Mouse (Mus musculus): Measurements from ENCODE around the gene Bcl2.
"Not testable (repeated sequence)": the region's sequence is repeated elsewhere in the genome, so short reads cannot be mapped to it uniquely, and the experiment has no call there.

The Bcl2 gene

GRCm38 (mm10) chr1:106553846-106554802 lies 159.9 kb downstream of the Bcl2 start:
- DNase-seq (ENCODE audit: low spot score), result no peak

- DNase-seq (ENCODE audit: low spot score), result no peak
These were observed 161.2 kb downstream of the Bcl2 start for GRCm38 (mm10) chr1:106552856-106553255.

DNA sequence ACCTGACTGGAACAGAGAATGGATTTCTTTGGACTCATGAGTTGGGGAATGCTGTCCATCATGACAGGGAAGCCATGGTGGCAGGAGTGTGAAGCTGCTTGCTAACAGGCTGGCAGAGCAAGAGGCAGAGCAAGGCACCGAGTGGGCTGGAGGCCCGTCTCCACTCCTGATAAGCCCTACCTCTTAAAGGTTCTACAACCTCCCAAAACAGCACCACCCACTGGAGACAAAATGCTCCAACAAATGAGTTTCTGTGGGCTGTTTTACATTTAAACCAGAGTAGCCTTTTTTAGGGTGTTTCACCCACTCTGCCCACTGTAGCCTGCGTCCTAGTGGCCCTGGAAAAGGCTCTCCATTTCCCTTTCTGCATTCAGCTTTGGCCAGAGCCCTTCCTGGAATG lies 163.5 kb downstream of the Bcl2 start:
- no peak for DNase-seq (ENCODE audit: low spot score)

DNA sequence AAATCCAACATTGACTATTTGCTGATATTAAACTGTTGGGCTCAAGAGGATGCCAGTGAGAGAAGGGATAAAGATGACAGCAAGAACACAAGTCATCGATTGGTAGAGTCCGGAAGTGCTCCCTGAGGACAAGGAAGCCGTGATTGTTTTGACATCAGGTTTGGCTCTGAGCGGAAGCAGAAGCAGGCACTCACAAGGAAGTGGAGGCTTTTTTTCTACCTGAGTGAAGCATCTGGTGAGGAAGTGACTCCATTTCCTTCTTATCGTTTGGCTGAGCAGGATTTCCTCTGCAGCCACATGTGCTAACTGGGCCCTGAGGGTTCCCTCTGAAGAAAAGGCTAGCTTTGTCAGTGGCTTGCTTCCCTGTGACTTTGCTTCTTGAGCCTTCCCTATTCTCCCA lies 165.0 kb downstream of the Bcl2 start:
- no peak for DNase-seq (ENCODE audit: low spot score)

DNA sequence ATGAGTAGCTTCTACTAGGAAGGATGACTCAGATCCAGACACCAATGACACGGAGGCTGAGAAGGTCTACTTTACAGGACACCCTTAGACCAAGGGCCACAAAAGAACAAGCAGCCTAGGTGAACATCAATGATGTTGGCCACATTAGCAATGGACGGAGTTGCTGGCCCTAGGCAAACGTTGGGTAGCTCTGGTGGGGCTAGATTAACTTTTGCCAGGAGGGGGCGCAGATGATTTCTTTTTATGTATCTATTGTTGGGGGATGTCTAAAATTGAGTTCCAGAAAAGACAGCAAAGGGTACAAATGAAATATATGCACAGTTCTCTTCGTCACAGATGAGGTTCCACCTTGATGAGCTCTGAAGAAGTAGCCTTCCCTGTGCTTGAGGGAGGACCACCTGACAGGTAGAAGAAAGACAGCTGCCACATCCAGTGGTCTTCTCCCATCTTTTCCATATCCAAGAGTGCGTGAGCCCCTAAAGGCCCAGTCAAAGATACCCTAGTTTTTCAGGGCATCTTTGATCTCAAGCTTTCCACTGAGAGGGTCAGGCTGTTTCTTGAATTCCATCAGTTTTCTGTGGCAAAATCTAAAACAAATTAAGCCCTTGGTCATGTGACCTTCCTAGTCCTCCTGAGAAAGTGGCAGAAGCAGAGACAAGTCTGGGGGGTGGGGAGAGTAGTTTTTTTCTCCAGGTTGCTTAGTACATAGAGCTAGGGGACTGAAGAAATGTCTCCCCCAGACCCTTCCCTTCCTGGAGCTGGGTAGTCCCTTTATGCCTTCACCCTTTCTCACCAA lies 169.1 kb downstream of the Bcl2 start:
- DNase-seq (ENCODE audit: low spot score), result peak; percentile 53

DNA sequence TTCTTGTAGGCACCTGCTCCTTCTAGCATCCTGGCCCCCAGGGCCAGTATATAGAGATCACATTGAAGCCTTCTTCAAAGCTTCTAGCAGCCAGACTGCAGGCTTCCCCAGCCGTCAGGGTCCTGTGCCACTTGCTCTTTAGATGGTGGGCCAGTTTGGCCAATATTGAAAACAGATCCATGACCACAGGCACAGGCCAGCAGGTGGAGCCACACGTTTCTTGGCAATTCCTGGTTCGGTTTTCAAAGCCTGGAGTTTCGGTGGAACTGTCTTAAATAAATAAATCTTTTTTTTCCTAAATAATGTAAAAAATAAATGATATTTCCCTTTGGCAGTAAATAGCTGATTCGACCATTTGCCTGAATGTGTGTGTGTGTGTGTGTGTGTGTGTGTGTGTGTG lies 171.3 kb downstream of the Bcl2 start:
- peak; percentile 32 for DNase-seq (ENCODE audit: low spot score)

GRCm38 (mm10) chr1:106541851-106542250 lies 172.2 kb downstream of the Bcl2 start:
- DNase-seq (ENCODE audit: low spot score), result no peak

GRCm38 (mm10) chr1:106540130-106540529 lies 173.9 kb downstream of the Bcl2 start:
- DNase-seq (ENCODE audit: low spot score), result no peak

DNA sequence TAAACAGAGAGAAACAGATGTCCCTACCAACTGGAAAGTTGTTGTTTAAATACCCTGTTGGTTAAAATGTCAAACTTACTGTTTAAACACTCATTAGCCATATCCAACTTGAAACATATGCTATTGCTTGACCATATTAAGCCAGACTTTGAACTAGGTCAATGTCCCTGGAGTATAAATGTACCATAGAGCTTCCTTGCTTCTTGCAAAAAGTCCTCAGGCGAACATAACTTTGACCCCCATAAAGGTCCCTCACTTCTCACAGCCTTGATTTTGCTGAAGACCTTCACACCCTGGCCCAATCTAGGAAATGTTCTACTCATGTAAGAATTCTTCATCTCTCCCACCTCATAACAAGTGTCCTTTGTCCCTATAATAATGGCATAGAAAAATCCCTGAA lies 175.0 kb downstream of the Bcl2 start:
- DNase-seq (ENCODE audit: low spot score), result no peak

- DNase-seq (ENCODE audit: low spot score), result not testable (repeated sequence)
These were observed 179.2 kb downstream of the Bcl2 start for GRCm38 (mm10) chr1:106534835-106535234.

DNA sequence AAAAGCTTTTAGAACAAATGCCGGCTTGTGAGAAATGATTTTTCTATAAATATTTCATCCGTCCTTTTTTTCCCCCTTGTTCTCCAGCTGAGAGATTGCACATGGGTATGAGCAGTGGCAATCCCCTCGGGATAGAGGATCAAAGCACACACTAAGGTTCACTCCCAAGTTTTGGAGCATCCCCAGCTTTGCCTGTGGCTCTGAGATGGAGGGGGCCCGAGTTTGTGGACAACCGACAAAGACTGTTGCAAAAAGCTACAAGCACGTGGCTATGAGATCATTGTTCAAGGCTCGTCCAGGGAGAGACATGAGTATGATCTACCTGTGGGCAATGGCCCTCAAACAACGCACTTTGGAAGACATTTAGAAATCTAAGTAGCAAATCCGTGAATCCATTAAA lies 184.5 kb downstream of the Bcl2 start:
- no peak for DNase-seq (ENCODE audit: low spot score)

DNA sequence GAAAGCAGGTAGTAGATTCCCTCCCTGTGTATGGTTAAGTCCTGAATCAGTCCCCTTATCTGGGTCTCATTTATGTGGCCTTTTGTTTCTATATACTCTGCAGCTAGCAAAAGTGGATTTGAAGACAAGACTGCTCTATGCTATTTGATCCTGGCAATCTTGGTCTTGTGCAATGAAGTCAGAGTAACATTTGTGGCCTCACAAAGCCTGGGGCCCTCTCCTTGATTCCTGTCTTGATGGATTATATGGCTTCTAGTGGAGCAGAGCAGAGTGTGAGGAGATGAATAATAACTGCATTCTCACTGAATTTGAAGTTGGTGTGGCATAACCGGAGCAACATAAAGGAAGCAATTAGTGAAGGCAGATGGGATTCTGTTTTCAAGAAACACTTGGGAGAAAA lies 186.5 kb downstream of the Bcl2 start:
- no peak for DNase-seq (ENCODE audit: low spot score)

DNA sequence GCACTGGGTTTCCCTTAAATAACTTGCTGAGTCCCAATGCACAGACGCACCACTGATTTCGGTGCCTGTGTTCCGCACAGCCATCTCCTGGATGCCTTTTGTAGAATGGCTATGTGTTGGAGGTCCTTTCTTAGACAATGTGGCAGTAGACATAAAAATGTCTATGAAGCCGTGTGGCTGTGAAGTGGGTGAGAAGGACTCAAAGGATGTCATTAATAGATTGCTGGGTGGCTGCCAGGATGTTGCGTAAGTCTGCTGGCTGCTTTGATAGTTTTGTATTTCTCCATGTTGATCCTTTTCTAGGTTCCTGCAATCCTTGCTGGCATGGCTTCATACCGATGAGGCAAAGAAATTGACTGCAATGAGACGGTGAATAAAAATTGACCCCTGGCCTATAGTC lies 187.3 kb downstream of the Bcl2 start:
- DNase-seq (ENCODE audit: low spot score), result peak; percentile 25

DNA sequence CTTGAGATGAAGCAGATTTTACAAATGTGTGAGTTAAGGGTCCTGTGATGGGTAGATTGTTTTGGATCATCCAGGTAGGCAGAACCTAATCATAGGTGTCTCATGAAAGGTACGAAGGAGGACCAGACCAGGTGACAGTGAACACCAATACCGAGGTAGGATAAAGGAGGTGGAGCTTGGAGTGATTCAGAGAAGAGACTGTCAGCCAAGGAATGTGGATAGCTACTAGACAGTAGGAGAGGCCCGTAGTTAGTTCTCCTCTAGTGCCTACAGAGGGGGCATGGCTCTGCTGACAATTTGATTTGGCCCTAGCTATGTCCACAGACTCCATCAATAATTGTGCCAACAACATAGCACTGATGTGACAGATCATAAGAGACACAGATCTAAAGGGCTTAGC lies 188.0 kb downstream of the Bcl2 start:
- DNase-seq (ENCODE audit: low spot score), result no peak

DNA sequence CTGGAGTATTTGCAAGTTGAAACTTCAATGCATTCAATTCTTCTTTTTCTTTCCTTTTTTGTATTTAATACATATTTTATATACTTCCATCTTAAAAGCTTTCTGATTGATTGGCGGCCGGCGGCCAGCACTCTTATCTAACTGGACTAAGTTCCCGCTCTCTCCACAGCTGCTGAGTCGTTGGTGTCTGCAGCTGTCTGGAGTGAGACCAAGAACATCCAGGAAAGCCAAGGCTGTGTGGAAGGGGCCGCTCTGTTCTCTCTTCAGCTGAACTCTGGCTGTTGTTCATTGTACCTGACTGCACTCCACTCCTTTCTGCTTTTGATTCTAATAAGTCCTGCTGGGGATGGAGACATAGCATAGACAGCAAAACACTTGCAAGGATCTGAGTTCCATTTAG lies 190.3 kb downstream of the Bcl2 start:
- DNase-seq (ENCODE audit: low spot score), result no peak

- DNase-seq (ENCODE audit: low spot score), result no peak
These were observed 191.1 kb downstream of the Bcl2 start for GRCm38 (mm10) chr1:106523009-106523408.

- DNase-seq (ENCODE audit: low spot score), result no peak
These were observed 196.4 kb downstream of the Bcl2 start for GRCm38 (mm10) chr1:106517591-106518177.

DNA sequence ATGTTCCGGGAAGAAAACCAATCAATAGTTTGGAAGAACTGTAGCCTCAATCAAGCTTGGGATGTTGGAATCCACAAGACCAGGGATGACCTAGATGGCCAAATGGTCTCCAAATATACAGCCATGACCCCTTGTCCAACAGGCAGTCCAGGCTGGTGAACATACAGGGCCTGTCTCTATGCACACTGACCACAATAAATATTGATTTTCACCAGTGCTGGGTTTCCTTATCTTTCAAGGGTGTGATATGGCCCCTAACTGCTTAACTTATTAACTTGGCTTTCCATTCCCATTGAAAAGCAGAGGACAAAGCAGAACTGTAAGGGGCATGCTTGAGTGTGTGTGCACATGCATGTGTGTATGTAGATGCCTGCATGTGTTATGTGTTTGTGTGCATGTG lies 197.0 kb downstream of the Bcl2 start:
- DNase-seq (ENCODE audit: low spot score), result no peak

DNA sequence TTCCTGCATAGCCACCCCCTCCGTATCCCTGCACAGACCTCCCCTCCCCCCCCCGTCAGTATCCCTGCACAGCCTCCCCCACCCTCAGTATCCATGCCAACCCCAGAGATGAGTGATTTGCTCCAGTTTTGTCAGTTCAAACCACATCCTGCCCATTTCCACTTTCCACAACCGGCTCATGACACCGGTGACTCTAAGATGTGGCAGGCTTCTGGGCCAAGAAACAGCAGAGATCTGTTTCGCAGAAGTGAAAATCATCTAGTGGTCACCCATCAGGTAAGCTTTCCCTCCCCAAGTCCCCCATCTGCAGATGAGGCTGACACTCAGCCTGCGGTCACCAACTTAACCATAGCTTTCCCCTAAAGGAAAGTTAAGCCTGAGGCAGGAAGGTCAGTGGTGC lies 198.5 kb downstream of the Bcl2 start:
- no peak for DNase-seq (ENCODE audit: low spot score)

DNA sequence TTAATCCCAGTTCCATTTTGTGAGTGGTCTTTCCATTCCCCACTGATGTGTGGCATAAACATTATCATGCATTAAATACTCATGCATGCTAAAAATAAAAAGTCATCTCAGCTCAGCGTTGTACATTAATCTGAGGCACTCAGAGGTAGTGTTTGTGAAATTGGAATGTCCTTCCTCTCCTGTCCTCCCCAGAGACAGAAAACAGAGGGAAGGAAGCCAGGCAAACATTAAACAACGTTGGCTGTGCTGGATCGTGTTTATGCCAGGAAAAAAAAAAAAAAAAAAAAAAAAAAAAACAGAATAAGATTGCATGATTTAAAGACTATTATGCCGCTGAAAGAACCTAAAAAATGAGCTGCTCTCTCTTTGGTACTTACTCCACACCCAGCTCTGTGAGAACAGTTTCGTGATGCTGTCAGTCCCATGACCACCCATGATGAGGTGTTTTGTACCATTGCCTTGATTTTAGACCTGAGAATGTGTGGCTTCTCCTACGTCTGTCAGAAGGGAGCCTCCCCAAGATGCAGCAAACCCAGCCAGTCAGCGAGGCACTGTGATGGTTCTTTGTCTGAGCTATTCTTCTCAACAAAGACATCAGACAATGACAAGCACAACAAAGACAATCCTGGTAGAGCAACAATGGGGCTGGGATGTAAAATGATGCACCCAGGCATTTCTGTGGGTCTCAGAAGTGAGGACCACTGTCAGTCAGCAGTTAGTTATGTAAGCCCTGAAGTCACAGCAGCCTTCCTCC lies 200.0 kb downstream of the Bcl2 start:
- DNase-seq (ENCODE audit: low spot score), result no peak

GRCm38 (mm10) chr1:106513481-106513880 lies 200.6 kb downstream of the Bcl2 start:
- no peak for DNase-seq (ENCODE audit: low spot score)

DNA sequence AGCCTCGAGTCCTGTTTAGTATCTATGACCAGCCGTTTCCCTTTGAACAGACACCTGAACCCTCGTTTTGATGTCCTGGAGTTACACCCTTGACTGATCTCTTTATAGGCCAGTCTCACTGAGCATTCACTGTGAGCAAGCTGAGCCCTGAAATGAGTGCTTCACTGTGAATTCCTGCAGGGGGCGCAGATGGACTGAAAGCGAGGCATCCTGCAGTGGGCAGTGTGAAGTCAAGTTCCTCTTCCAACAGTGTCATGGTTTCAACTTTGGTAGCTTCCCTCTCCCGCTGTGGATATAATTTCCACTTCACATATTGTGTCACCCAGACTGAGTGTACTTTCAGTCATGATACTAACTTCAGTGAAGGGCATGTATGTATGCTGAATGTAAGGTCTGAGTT lies 202.5 kb downstream of the Bcl2 start:
- DNase-seq (ENCODE audit: low spot score), result peak; percentile 71
